Mouse (Mus musculus): ENCODE results near the gene Neu2. TPM values are rescaled to one million over a fixed set of nuclear protein-coding genes. Genes with fewer than 3 reads are reported as not detected.

Neu2 gene
- total RNA-seq (2023), result not detected

GRCm38 (mm10) chr1:87509561-87510165, at the start of gene Neu2:
Gene Neu2 (plus strand): TSS chr1:87509889.

GRCm38 (mm10) chr1:87469971-87470370, 39.7 kb upstream of the Neu2 start, which contains the start of gene Snorc:
Gene Snorc (plus strand): TSS chr1:87470271.

GRCm38 (mm10) chr1:87573800-87574215, 64.1 kb downstream of the Neu2 start, which contains the start of gene Ngef:
Gene Ngef (minus strand): TSS chr1:87573870.

GRCm38 (mm10) chr1:87620211-87620668, 110.6 kb downstream of the Neu2 start, which contains the start of gene Inpp5d:
Gene Inpp5d (plus strand): TSS chr1:87620312.

Other genes starting within 250 kb of the Neu2 start
- not detected for gene Efhd1, start 245.5 kb upstream of the Neu2 start, total RNA-seq (2023)
- gene Gigyf2, start 182.9 kb upstream of the Neu2 start, total RNA-seq (2023), result 10 to 100 TPM; 58.2 to 68.5 TPM
- not detected for gene Kcnj13, start 115.2 kb upstream of the Neu2 start, total RNA-seq (2023)
- not detected for gene Snorc, start 39.6 kb upstream of the Neu2 start, total RNA-seq (2023)
- gene Ngef, start 64.0 kb downstream of the Neu2 start, total RNA-seq (2023), result not detected
- 100 to 1,000 TPM; 271 to 321 TPM for gene Inpp5d, start 110.4 kb downstream of the Neu2 start, total RNA-seq (2023)
- gene Atg16l1, start 246.0 kb downstream of the Neu2 start, total RNA-seq (2023), result 10 to 100 TPM; 35.3 to 41.0 TPM

Measured in neutrophil, adult 83 days (primary cell).